Mouse (Mus musculus) thymus, postnatal 10 days (tissue): ENCODE measurements around the gene H2-M10.6.
A peak's percentile ranks its signal among the peaks of the same experiment; 100 is the strongest.
"Not testable (repeated sequence)": the region's sequence is repeated elsewhere in the genome, so short reads cannot be mapped to it uniquely, and the experiment has no call there.

Source experiments
- DNase-seq, 2 experiments: peaks; one replicate each; pipeline ENCODE4 v3.0.0; 2021; ENCODE audit warnings: low spot score in 2 of 2

Gene H2-M10.6

GRCm38 (mm10) chr17:36811871-36812270, at the start of gene H2-M10.6:
Gene H2-M10.6, plus strand, starts transcription at chr17:36812171.
- DNase-seq: no peak

- no peak for DNase-seq
These were observed 48.2 kb upstream of the H2-M10.6 start for GRCm38 (mm10) chr17:36763816-36764215.

GRCm38 (mm10) chr17:36764244-36764643, 47.7 kb upstream of the H2-M10.6 start:
- DNase-seq: peak; percentile 13 to 39

- DNase-seq: not testable (repeated sequence)
These were observed 46.6 kb upstream of the H2-M10.6 start for GRCm38 (mm10) chr17:36765403-36765802.

GRCm38 (mm10) chr17:36772610-36773009, 39.4 kb upstream of the H2-M10.6 start, which contains the start of gene H2-M10.5:
Gene H2-M10.5, plus strand, starts transcription at chr17:36772910.
- not testable (repeated sequence) for DNase-seq

- no peak for DNase-seq
These were observed 30.4 kb upstream of the H2-M10.6 start for GRCm38 (mm10) chr17:36781533-36781932.

- peak in 1 of 2 experiments; percentile 20 for DNase-seq
These were observed 25.5 kb upstream of the H2-M10.6 start for GRCm38 (mm10) chr17:36786483-36786886.

- DNase-seq: no peak
These were observed 23.6 kb upstream of the H2-M10.6 start for GRCm38 (mm10) chr17:36788351-36788750.

- DNase-seq: peak; percentile 51 to 82
These were observed 23.2 kb upstream of the H2-M10.6 start for GRCm38 (mm10) chr17:36788801-36789200.

GRCm38 (mm10) chr17:36799493-36799892, 12.5 kb upstream of the H2-M10.6 start:
- no peak for DNase-seq

GRCm38 (mm10) chr17:36799921-36800462, 12.0 kb upstream of the H2-M10.6 start:
- DNase-seq: not testable (repeated sequence)

GRCm38 (mm10) chr17:36824005-36824404, 12.0 kb downstream of the H2-M10.6 start:
- peak; percentile 25 to 58 for DNase-seq

- peak in 1 of 2 experiments; percentile 37 for DNase-seq
These were observed 13.6 kb downstream of the H2-M10.6 start for GRCm38 (mm10) chr17:36825525-36825924.

- DNase-seq: peak; percentile 74 to 91
These were observed 14.0 kb downstream of the H2-M10.6 start for GRCm38 (mm10) chr17:36826002-36826401.

GRCm38 (mm10) chr17:36828488-36828887, 16.5 kb downstream of the H2-M10.6 start:
- DNase-seq: no peak

GRCm38 (mm10) chr17:36830470-36830869, 18.5 kb downstream of the H2-M10.6 start:
- DNase-seq: no peak

- no peak for DNase-seq
These were observed 20.7 kb downstream of the H2-M10.6 start for GRCm38 (mm10) chr17:36832694-36833093.

- peak; percentile 48 to 53 for DNase-seq
These were observed 23.8 kb downstream of the H2-M10.6 start for GRCm38 (mm10) chr17:36835591-36836426.

- DNase-seq: no peak
These were observed 24.4 kb downstream of the H2-M10.6 start for GRCm38 (mm10) chr17:36836427-36836812.

- DNase-seq: peak; percentile 91 to 93
These were observed 25.1 kb downstream of the H2-M10.6 start, which contains the start of gene Trim26 for GRCm38 (mm10) chr17:36836874-36837647. Gene Trim26, plus strand, starts transcription at chr17:36837134.

- no peak for DNase-seq
These were observed 27.0 kb downstream of the H2-M10.6 start for GRCm38 (mm10) chr17:36839001-36839400.

- peak; percentile 19 to 30 for DNase-seq
These were observed 28.0 kb downstream of the H2-M10.6 start for GRCm38 (mm10) chr17:36839931-36840330.
